8 mouse cellular contexts compared by ENCODE assay signal in the genomic region with DNA sequence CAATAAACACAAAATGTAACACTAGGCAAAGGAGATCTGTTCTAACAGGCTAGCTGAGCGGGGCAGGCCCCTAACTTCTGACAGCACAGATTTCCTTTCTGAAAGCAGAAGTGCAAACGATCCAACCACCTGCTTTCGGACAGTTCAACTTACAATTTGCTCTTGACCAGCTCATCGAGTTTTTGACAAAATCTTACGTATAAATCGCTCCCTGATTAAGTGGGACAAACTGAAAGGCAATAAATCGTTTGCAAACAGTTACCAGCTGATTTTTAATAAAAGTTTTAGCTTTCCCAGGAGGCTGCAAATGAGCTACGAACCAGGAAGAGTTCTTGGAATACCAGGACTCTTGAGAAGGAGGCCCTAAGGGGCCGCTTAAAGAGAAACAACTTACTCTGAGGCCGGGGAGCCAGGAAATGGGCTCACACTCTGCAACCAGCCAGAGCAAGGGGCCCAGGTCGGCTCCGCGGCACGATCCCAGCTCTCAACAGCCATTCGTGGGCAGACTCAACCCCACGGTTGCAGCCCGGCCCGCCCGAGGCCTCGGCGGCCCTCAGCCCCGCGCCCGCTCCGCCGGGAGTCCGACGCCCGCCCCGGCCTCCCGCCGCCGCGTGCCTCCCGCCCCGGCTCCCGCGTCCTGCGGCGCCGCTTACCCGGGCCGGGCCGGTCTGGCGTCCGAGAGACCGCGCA. TPM values are rescaled to one million over a fixed set of nuclear protein-coding genes. Genes with fewer than 3 reads are reported as not detected.
A peak's percentile ranks its signal among the peaks of the same experiment; 100 is the strongest.
DNase-seq lines count a peak whose midpoint lies in the region; ATAC-seq and TF ChIP-seq lines count a peak whose summit lies in the region.

No protein-coding gene starts in this region.

- WGBS in heart, embryonic 12.5 days: under 1% methylated on average over 40 of the region's 48 CpGs
- WGBS in limb, embryonic 12.5 days: 1% methylated on average over 35 of the region's 48 CpGs
- under 1% methylated on average over 47 of the region's 48 CpGs for WGBS in midbrain, embryonic 11.5 days

- H3K4me2 ChIP-seq in heart, embryonic 12.5 days: peak overlapping the region; percentile 66
- peak overlapping the region; percentile 69 for H3K4me2 ChIP-seq in limb, embryonic 12.5 days
- peak overlapping the region; percentile 55 for H3K4me2 ChIP-seq in midbrain, embryonic 11.5 days

- H3K4me1 ChIP-seq in cortical plate, adult 2 months (ENCODE audit: control insufficient read depth, insufficient read depth, low read length): peaks cover 5% of the 10 kb centered on the region; the same call in 1 of the 2 replicates
- peaks cover 23% of the 10 kb centered on the region for H3K4me1 ChIP-seq in heart, embryonic 12.5 days (replicated peaks)
- H3K4me1 ChIP-seq in limb, embryonic 12.5 days (replicated peaks): peaks cover 13% of the 10 kb centered on the region
- peaks cover 24% of the 10 kb centered on the region for H3K4me1 ChIP-seq in midbrain, embryonic 11.5 days (ENCODE audit: control insufficient read depth, insufficient read depth, low read length)

- peak overlapping the region; percentile 100 for H3K9ac ChIP-seq in heart, embryonic 12.5 days
- peak overlapping the region; percentile 99 for H3K9ac ChIP-seq in limb, embryonic 12.5 days (replicated peaks)
- H3K9ac ChIP-seq in midbrain, embryonic 11.5 days (ENCODE audit: low read length): peak overlapping the region; percentile 98

- TF ChIP-seq CTCF in cortical plate, adult 2 months (IDR thresholded peaks at IDR 0.05; ENCODE audit: extremely low read depth, insufficient read depth, low read length): no peak

- peak overlapping the region; percentile 94 for H3K27ac ChIP-seq in cortical plate, adult 2 months (ENCODE audit: insufficient read depth, low read length)
- peak overlapping the region; percentile 97 for H3K27ac ChIP-seq in heart, embryonic 12.5 days (ENCODE audit: poor library complexity, severe bottlenecking)
- H3K27ac ChIP-seq in limb, embryonic 12.5 days: peak overlapping the region; percentile 96
- peak overlapping the region; percentile 90 for H3K27ac ChIP-seq in midbrain, embryonic 11.5 days (ENCODE audit: low read depth, low read length)

- peaks cover 18% of the 10 kb centered on the region for H3K36me3 ChIP-seq in heart, embryonic 12.5 days
- peaks cover 32% of the 10 kb centered on the region for H3K36me3 ChIP-seq in limb, embryonic 12.5 days
- H3K36me3 ChIP-seq in midbrain, embryonic 11.5 days (ENCODE audit: control insufficient read depth, insufficient read depth, low read length): no peaks in the 10 kb centered on the region
- peaks cover 6% of the 10 kb centered on the region; the same call in 1 of the 2 replicates for H3K36me3 ChIP-seq in splenic B cell, adult 2 months (ENCODE audit: control insufficient read depth, insufficient read depth, low read length, poor library complexity, severe bottlenecking)

- ATAC-seq in heart, embryonic 12.5 days (ENCODE audit: insufficient number of reproducible peaks, low FRiP score): peak; percentile 69
- no peak; the same call in 1 of the 2 replicates for ATAC-seq in limb, embryonic 12.5 days (ENCODE audit: insufficient number of reproducible peaks, insufficient read depth, low FRiP score, low TSS enrichment, low read depth)
- ATAC-seq in midbrain, embryonic 11.5 days (ENCODE audit: low FRiP score): no peak
- ATAC-seq in megakaryocyte-erythroid progenitor cell, adult 5-6 weeks (replicated peaks; ENCODE audit: low FRiP score, low TSS enrichment, poor library complexity, severe bottlenecking): no peak

- peak; percentile 12 to 15 for DNase-seq in urinary bladder, adult 18-20 months (ENCODE audit: low spot score in 2 of 2)
- no peak for DNase-seq in urinary bladder, postnatal 4 days (ENCODE audit: low spot score in 2 of 2)
- peak; percentile 91 for DNase-seq in midbrain, embryonic 11.5 days (ENCODE audit: low spot score, missing footprints)
- DNase-seq in splenic B cell, adult 2 months (ENCODE audit: low read depth, low spot score): peak; percentile 86

- no peak for TF ChIP-seq POLR2A in cortical plate, adult 2 months (IDR thresholded peaks at IDR 0.05; ENCODE audit: extremely low read depth, insufficient read depth, low read length)

- H3K27me3 ChIP-seq in heart, embryonic 12.5 days (replicated peaks): no peaks in the 10 kb centered on the region
- no peaks in the 10 kb centered on the region for H3K27me3 ChIP-seq in limb, embryonic 12.5 days
- H3K27me3 ChIP-seq in midbrain, embryonic 11.5 days (ENCODE audit: control insufficient read depth, insufficient read depth, low read length): no peaks in the 10 kb centered on the region
- no peaks in the 10 kb centered on the region for H3K27me3 ChIP-seq in splenic B cell, adult 2 months (ENCODE audit: control insufficient read depth, insufficient read depth, low read length, poor library complexity, severe bottlenecking)

- H3K4me3 ChIP-seq in cortical plate, adult 2 months (ENCODE audit: insufficient read depth, low read length): peak overlapping the region; percentile 70
- peak overlapping the region; percentile 97 for H3K4me3 ChIP-seq in heart, embryonic 12.5 days
- H3K4me3 ChIP-seq in limb, embryonic 12.5 days (replicated peaks): peak overlapping the region; percentile 95
- peak overlapping the region; percentile 94 for H3K4me3 ChIP-seq in midbrain, embryonic 11.5 days (ENCODE audit: low read depth, low read length)

- no peaks in the 10 kb centered on the region for H3K9me3 ChIP-seq in heart, embryonic 12.5 days (replicated peaks)
- no peaks in the 10 kb centered on the region for H3K9me3 ChIP-seq in limb, embryonic 12.5 days
- H3K9me3 ChIP-seq in midbrain, embryonic 11.5 days (ENCODE audit: control insufficient read depth, low read length): no peaks in the 10 kb centered on the region

RNA-seq across cellular contexts. Expression of gene Zfp706, which starts 1.0 kb away (rescaled TPM):
- polyA plus RNA-seq in cortical plate, adult 2 months (2012; rRNA removed): 94.9 and 95.4 TPM in 2 replicates
- 459 and 491 TPM in 2 replicates for polyA plus RNA-seq in heart, embryonic 12.5 days (2016; fragmentation: Nextera tagmentation; extraction: Ambion mirVana)
- polyA plus RNA-seq in limb, embryonic 12.5 days (2016; fragmentation: Nextera tagmentation; extraction: Ambion mirVana): 444 and 475 TPM in 2 replicates
- polyA plus RNA-seq in midbrain, embryonic 11.5 days (2014; fragmentation: Nextera tagmentation; extraction: Ambion mirVana): 423 and 440 TPM in 2 replicates
- 69.0 and 85.3 TPM in 2 replicates for total RNA-seq in megakaryocyte-erythroid progenitor cell, adult 5-6 weeks (2014; fragmentation: Nextera tagmentation)
- total RNA-seq in megakaryocyte-erythroid progenitor cell, adult 5-6 weeks (2017): 38.9 and 93.2 TPM in 2 replicates

Comparison
In these comparisons a context has a peak if more than half of its experiments do, and no peak if none do; other contexts are left out.
1. DNase-seq: peak in urinary bladder, adult 18-20 months (2 of 2), midbrain, embryonic 11.5 days (single experiment) and splenic B cell, adult 2 months (single experiment); none in urinary bladder, postnatal 4 days (0 of 2).
2. Peak in every context shown above with its lines, with median percentiles within 50 percentile points of each other: H3K27ac ChIP-seq, H3K4me3 ChIP-seq, H3K4me2 ChIP-seq and H3K9ac ChIP-seq.